ENCODE assay signal across 8 mouse cellular contexts in genomic region chr17:21845545-21846321, GRCm38 (mm10). TPM values are rescaled to one million over a fixed set of nuclear protein-coding genes. Genes with fewer than 3 reads are reported as not detected.
DNase-seq lines count a peak whose midpoint lies in the region; ATAC-seq lines count a peak whose summit lies in the region.

Zfp820 (minus strand) TSS chr17:21845772.

- peak within 1 kb of the TSS; percentile 71 for H3K9ac ChIP-seq in hindbrain, embryonic 12.5 days

- H3K27ac ChIP-seq in hindbrain, embryonic 12.5 days = no peak within 1 kb of the TSS

- peak; percentile 91 for DNase-seq in NIH3T3 (ENCODE audit: low read depth)
- DNase-seq in c-Kit-positive CD71-positive TER-119-negative erythroid progenitor cells, embryonic 14.5 days (ENCODE audit: low read depth) = peak; percentile 55
- peak; percentile 15 to 35 for DNase-seq in frontal cortex, postnatal 25 days (ENCODE audit: low spot score in 2 of 2)
- peak; percentile 2 to 3 for DNase-seq in layer of hippocampus, postnatal 36 days
- peak; percentile 87 for DNase-seq in lung, postnatal 25 days (ENCODE audit: low spot score)
- DNase-seq in retina, postnatal 7 days (ENCODE audit: low read depth, low spot score) = peak; percentile 48
- DNase-seq in yolk sac, embryonic 10.5 days (ENCODE audit: low spot score) = peak; percentile 92

- ATAC-seq in hindbrain, embryonic 12.5 days (ENCODE audit: low FRiP score) = peak; percentile 99

- H3K4me3 ChIP-seq in hindbrain, embryonic 12.5 days = peak within 1 kb of the TSS; percentile 66

- H3K36me3 ChIP-seq in hindbrain, embryonic 12.5 days = no peaks in the 10 kb centered on the region

- H3K4me2 ChIP-seq in hindbrain, embryonic 12.5 days (replicated peaks) = peak within 1 kb of the TSS; percentile 66

- no peaks in the 10 kb centered on the region for H3K9me3 ChIP-seq in hindbrain, embryonic 12.5 days (replicated peaks)

- 3% methylated on average over 22 of the region's 22 CpGs for WGBS in hindbrain, embryonic 12.5 days

- H3K4me1 ChIP-seq in hindbrain, embryonic 12.5 days = no peaks in the 10 kb centered on the region

- no peaks in the 10 kb centered on the region for H3K27me3 ChIP-seq in hindbrain, embryonic 12.5 days

RNA-seq across cellular contexts. Expression of gene Zfp820, which starts in this region (rescaled TPM):
- polyA plus RNA-seq in hindbrain, embryonic 12.5 days (2016; fragmentation: Nextera tagmentation; extraction: Ambion mirVana) = 4.4 and 5.1 TPM in 2 replicates
- under 1 TPM; 0.45 to 0.46 TPM for total RNA-seq in layer of hippocampus, postnatal 36 days (2021)

Comparison
In these comparisons a context has a peak if more than half of its experiments do, and no peak if none do; other contexts are left out.
1. Peak in DNase-seq in layer of hippocampus, postnatal 36 days; RNA of the gene not detected or under 1 TPM.
2. DNase-seq: peak in every context shown above with its lines; median percentile 92 in yolk sac, embryonic 10.5 days; 91 in NIH3T3; 87 in lung, postnatal 25 days; 55 in c-Kit-positive CD71-positive TER-119-negative erythroid progenitor cells, embryonic 14.5 days; 48 in retina, postnatal 7 days; 25 in frontal cortex, postnatal 25 days; 2 in layer of hippocampus, postnatal 36 days.